Mouse (Mus musculus) 416B (cell line): ENCODE measurements at regions not wholly inside any gene's neighbourhood (a gene's known extent, or its start where the extent isn't known, plus 50 kb on each side); places are given as distances from the start of the nearest gene placed in this dataset.

ENCODE experiments used
- DNase-seq: peaks from one replicate; pipeline ENCODE4 v3.0.0; 2011; ENCODE audit warnings: low read depth

GRCm38 (mm10) chr3:101749841-101750240 lies 98.9 kb downstream of the Mab21l3 start:
- no peak for DNase-seq

GRCm38 (mm10) chr3:101749031-101749632 lies 99.6 kb downstream of the Mab21l3 start:
- DNase-seq, result no peak

GRCm38 (mm10) chr3:101748186-101748585 lies 100.6 kb downstream of the Mab21l3 start:
- no peak for DNase-seq

- no peak for DNase-seq
Measured at GRCm38 (mm10) chr3:101740906-101741305, 107.9 kb downstream of the Mab21l3 start.

- DNase-seq, result no peak
Measured at GRCm38 (mm10) chr3:101737197-101737596, 111.6 kb downstream of the Mab21l3 start.

- DNase-seq, result no peak
Measured at GRCm38 (mm10) chr3:101729044-101729443, 119.7 kb downstream of the Mab21l3 start.

- DNase-seq, result no peak
Measured at GRCm38 (mm10) chr3:101722926-101723325, 118.4 kb upstream of the Atp1a1 start.

- DNase-seq, result no peak
Measured at GRCm38 (mm10) chr3:101722001-101722400, 117.5 kb upstream of the Atp1a1 start.

GRCm38 (mm10) chr3:101715416-101715815 lies 110.9 kb upstream of the Atp1a1 start:
- no peak for DNase-seq

GRCm38 (mm10) chr3:101714810-101715209 lies 110.3 kb upstream of the Atp1a1 start:
- DNase-seq, result no peak

- DNase-seq, result no peak
Measured at GRCm38 (mm10) chr3:101713669-101714068, 109.2 kb upstream of the Atp1a1 start.

- no peak for DNase-seq
Measured at GRCm38 (mm10) chr3:101713138-101713638, 108.7 kb upstream of the Atp1a1 start.

GRCm38 (mm10) chr3:101712666-101713065 lies 108.2 kb upstream of the Atp1a1 start:
- DNase-seq, result no peak

- peak; percentile 77 for DNase-seq
Measured at GRCm38 (mm10) chr3:101711594-101712171, 107.2 kb upstream of the Atp1a1 start.

- DNase-seq, result no peak
Measured at GRCm38 (mm10) chr3:101709379-101709970, 105.0 kb upstream of the Atp1a1 start.

- DNase-seq, result no peak
Measured at GRCm38 (mm10) chr3:101708821-101709220, 104.3 kb upstream of the Atp1a1 start.

GRCm38 (mm10) chr3:101704919-101705318 lies 100.4 kb upstream of the Atp1a1 start:
- no peak for DNase-seq

GRCm38 (mm10) chr3:101704326-101704725 lies 99.8 kb upstream of the Atp1a1 start:
- no peak for DNase-seq

- DNase-seq, result peak; percentile 37
Measured at GRCm38 (mm10) chr3:101701763-101702173, 97.3 kb upstream of the Atp1a1 start.

GRCm38 (mm10) chr3:101700974-101701610 lies 96.6 kb upstream of the Atp1a1 start:
- DNase-seq, result peak; percentile 81

- DNase-seq, result peak; percentile 89
Measured at GRCm38 (mm10) chr3:101699929-101700681, 95.6 kb upstream of the Atp1a1 start.

GRCm38 (mm10) chr3:101696832-101697231 lies 92.3 kb upstream of the Atp1a1 start:
- peak; percentile 57 for DNase-seq
